Mouse (Mus musculus) liver, postnatal 0 days (tissue): ENCODE measurements around the gene BC049715.

ENCODE experiments used
- CTCF ChIP-seq: sonication (generic); IDR thresholded peaks from 2 replicates; pipeline ENCODE4 v1.5.1; 2016; ENCODE audit warnings: antibody characterized with exemption, low read depth
- EP300 ChIP-seq: IDR thresholded peaks from 2 replicates; pipeline ENCODE4 v1.6.1; 2016; ENCODE audit warnings: antibody characterized with exemption, low read depth, mild to moderate bottlenecking

- TF ChIP-seq EP300 (no peak), CTCF (no peak)
These were observed 12.0 kb upstream of the BC049715 start for GRCm38 (mm10) chr6:136815381-136815780.
